Mouse (Mus musculus): ENCODE results near the gene Mmrn2.
A peak's percentile ranks its signal among the peaks of the same experiment; 100 is the strongest.

The Mmrn2 gene

DNA sequence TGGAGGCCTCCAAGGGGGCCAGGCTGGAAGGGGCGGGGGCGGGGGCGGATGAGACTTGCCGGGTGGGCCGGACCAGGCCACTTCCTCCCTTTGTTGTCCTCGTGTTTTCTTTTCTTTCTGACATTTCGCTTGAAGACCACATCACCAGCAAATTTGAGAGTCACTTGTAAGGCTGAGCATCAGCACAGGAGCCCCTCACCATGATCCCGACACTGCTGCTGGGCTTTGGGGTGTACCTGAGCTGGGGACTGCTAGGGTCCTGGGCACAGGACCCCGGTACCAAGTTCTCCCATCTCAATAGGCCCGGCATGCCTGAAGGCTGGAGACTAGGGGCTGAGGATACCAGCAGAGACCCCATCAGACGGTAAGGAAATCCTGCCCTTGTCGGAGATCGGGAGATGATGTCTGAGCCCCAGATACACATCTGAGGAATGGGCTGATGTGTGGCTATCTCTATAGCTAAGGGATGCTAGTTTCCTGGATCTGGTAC is at the start of gene Mmrn2:
TSS of gene Mmrn2 (plus strand) at position 51 of the 490 bp plus-strand sequence.
- no peak for DNase-seq (ENCODE audit: low spot score)

DNA sequence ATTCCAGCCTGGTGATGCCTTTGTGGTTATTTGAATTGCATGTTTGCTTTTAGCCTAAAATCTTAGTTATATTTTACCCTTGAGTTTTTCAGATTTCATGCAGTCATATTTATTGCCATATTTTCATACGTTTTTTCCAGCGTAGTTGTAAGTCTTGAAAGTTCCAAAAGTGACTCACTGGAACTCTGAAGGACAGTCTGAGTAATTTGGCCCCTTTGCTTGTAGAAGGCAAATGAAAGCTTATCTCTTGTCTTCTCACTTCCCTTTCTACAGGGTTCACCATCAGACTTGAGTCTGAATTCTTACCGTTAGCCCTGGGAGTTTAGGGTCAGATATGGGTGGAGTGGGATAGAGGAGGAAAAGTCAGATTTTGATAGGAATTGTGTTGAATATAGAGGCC is 48.7 kb upstream of the Mmrn2 start:
- no peak for DNase-seq (ENCODE audit: low spot score)

DNA sequence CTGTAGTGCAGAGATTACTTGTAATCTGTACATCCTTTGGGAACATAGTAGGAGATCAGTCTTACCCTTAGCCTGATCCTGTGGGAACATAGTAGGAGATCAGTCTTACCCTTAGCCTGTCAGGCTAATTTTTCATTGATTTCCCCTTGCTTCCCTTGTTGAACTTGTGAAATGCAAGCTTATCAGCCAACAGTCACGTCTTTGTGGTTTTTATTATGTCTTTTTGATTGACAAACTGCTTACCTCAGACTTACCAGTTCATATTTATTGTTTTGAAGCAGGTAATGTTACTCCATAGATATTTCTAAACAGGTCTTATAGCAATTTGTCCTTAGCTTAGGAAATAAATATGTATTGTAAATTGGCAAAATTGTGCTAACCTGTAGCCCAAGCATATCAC is 47.6 kb upstream of the Mmrn2 start:
- no peak for DNase-seq (ENCODE audit: low spot score)

DNA sequence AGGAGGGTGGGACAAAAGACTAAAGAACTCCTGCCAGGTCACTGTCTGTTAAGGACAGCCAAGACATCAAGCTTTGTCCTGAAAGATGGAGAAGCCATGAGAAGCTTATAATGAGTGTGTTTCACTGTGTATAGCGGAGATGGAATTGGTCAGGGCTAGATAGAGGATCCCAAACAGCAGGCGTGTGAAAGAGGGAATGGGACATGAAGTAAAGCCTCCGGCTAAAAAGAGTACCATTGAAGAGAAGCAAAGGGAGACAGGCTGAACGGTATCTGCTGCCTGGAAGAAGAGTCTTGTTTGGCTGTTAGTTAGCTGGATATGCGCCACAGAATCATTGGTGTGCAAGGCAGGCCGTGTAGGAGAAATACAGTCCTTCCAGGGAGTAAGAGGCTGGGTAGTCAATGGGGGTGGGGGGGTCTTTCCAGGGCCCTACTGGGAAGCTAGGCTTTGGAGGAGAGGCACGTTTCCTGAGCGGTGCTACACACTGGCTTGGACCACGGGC is 44.6 kb upstream of the Mmrn2 start:
- DNase-seq (ENCODE audit: low spot score): no peak

DNA sequence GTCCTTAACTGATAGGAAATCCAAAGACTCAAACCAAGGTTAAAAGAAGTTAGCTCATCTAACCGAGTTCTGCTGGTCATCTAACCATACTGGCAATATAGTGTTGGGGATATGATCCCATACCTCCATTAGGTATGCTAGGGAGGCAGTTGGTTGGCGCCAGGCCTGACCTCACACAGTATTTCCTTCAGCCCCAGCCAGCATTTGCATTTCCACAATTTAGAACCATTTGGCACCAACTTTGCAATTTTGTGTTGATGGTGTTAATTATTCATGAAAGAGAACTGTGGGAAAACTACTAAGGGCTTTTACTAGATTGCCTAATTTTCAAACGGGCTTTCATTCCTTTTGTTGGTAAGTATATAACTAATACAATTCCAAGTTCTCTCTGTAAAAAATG is 43.4 kb upstream of the Mmrn2 start:
- no peak for DNase-seq (ENCODE audit: low spot score)

DNA sequence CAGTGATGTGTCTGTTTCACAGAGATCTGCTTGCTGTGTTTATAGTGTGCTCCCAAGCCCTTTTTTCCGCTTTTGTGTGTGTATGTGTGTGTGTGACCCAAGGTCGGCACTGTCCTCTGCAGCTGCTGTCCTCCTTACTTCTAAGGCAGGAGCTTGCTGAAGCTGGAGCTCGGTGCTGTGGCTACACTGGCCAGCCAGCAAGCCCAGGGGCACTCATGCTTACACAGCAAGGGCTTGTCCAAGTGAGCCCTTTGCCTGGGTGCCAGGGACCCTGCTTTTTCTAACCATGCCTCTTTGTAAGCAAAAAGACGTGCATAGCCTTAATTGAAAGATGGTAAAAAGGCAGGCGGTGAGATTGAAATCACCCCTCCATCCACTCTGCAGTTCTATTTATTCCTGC is 42.8 kb upstream of the Mmrn2 start:
- no peak for DNase-seq (ENCODE audit: low spot score)

DNA sequence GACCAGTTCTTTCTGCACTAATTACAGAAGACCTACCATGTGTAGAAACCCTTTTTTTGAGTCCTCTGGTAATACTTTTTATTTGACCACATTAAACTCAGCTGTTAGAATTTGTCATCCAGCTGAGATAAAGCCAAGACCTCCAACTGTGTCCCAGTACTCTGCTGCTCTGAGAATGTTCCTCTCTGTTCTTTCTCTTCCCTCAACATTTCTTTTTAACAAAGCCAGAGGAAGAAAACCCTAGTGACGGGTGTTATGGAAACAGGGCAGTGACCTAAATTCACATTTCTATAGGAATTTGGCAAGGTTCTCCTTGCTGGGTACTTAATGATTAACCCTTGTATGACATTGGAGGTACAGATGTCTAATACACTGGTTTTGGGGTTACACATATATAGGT is 35.8 kb upstream of the Mmrn2 start:
- no peak for DNase-seq (ENCODE audit: low spot score)

DNA sequence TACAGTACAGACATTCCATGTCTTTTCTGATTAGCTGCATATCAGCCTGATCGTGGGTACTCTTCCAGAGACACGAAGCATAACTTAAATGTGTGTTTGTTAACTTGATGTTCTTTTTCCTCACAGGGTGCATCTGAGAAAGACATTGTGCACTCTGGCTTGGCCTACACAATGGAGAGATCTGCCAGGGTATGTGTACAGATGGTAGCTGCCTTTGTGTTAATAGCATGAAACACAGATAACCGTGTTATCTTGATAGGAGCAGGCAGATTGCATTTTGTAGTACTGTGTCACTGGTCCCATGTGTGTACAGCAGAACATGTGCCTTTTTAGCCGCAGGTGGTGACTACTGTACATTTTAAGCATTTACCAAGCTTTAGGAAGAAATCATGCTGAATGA is 33.3 kb upstream of the Mmrn2 start:
- DNase-seq (ENCODE audit: low spot score): no peak

DNA sequence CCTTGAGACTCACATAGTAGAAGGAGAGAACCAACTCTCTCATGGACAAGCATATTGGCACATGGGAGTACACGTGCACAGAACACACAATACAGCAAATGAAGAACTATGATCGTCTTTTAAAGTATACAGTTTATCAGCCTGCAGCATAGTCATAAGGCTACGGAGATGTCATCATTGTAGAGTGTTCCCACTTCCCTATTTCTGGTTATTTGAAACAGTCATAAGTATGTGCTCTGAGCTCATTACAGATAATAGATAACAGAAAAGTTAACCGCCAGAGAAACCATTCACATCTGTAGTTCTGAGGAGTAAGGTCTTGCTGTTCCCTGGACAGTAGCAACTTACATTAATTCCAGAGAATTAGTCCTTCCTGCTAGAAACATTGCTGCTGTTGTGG is 32.2 kb upstream of the Mmrn2 start:
- no peak for DNase-seq (ENCODE audit: low spot score)

DNA sequence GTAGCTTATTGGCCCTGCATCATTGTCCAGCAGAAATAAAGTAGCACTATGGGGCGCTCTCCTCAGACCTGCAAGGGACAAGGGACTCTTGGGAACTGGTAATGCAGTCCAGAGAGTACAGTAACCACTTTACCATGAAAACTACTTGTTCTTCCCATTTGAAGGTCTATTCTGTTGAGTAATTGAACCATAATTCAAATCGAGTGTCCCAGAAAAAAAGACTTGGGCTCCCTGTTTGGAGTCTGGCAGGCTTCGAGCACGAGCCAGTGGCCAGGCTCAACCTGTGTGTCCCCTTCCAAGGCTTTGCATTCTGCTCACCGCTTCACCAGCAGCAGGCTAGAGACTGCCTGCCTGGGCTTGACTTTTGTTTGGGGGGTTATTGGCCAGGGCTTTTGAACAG is 30.9 kb upstream of the Mmrn2 start:
- DNase-seq (ENCODE audit: low spot score): peak; percentile 13

DNA sequence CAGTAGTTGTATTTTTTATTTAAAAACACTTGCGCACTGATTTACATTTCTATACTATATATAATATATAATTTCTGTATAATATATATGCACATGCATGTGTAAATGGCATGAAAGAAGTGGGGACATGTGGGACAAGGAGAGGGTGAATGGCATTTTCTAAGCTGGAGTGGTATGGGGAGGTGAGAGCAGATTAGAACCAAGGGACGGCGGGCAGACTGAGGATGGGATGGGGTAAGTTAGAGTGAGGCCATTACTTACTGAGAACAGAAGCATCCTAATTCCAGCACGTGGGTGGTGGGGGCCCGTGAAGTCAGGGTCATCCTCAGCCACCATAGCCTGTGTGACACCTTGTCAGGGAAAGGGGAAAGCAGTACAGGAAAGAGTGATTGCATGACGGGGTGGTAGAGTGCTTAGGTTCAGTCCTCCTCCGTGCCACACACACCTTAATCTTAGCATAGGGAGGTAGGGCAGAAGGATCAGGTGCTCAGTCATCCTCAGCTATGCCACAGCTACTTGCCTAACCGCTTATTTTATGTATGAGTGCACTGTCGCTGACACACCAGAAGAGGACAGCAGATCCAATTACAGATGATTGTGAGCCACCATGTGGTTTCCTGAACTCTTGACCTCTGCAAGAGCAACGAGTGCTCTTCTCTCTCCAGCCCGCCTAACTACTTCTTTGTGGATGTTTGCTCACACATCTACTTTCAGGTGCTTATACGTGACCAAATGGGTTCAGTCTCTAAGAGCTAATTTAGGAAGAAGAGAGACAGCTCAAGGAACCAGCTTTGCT is 29.3 kb upstream of the Mmrn2 start:
- peak; percentile 31 for DNase-seq (ENCODE audit: low spot score)

DNA sequence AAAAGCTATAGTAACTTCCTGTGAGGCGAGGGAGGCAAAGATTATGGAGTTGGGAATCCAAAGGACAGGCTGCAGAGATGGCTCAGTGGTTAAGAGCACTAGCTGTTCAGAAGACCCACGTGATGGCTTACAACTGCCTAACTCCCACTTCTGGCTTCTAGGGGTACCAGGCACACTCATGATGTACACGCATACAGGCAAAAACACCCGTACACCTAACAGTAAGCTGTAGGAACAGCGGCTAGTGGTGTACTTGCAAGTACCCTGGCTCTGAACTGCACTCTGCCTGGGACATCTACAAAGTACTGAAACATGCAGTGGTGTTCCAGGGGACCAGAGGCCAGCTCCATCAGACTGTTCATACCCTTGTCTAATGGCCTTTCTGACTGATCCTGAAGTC is 28.2 kb upstream of the Mmrn2 start:
- DNase-seq (ENCODE audit: low spot score): peak; percentile 31

DNA sequence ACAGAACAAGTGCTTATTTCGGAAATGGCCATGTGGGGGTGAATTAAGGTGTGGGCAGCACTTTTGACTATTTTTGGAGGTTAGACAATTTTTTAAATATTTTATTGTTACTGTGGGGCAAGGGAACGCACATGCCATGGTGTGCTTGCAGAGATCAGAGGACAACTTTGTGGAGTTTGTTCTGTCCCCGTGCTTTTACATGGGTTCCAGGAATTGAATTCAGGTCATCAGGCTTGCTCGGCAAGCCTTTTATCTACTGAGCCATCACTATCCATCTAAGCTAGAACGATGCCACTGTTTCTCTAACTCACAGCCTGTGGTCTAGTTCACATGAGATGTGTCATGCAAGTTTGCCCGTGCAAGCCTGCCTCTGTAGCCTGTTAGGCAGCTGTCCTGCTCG is 27.0 kb upstream of the Mmrn2 start:
- DNase-seq (ENCODE audit: low spot score): no peak

DNA sequence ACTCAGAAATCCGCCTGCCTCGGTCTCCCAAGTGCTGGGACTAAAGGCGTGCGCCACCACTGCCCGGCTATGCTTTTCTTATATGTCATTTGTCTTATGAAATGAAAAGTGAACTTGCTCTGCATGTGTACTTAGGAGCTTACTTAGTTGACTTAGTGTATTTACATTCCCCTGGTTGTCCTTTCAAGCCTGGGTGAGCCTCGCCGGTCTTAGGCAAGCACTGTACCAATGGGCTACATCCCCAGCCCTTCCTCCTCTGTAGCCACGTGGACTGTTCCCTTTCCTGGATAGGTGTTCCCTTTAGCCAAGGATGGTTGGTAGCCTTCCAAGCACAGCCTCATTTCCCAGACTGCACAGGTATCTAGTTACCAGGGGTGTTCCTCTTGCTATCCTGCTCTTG is 26.3 kb upstream of the Mmrn2 start:
- no peak for DNase-seq (ENCODE audit: low spot score)

DNA sequence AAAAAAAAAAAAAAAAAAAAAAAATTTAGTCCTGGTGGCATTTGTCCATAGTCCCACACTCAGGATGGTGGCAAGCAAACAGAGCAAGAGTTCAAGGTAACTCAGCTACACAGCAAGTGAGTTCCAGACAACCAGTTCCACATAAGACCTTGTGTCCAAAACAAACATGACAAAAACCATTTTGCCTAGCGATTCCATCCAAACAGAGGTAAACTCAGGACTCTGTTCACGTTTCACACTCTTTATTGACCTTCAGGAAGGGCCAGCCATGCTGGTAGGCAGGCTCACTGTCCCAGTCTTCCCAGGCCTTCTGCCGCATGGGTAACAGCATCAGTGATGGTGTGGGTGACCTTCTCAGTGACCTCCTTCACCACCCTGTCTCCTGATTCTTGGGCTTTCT is 23.6 kb upstream of the Mmrn2 start:
- no peak for DNase-seq (ENCODE audit: low spot score)

DNA sequence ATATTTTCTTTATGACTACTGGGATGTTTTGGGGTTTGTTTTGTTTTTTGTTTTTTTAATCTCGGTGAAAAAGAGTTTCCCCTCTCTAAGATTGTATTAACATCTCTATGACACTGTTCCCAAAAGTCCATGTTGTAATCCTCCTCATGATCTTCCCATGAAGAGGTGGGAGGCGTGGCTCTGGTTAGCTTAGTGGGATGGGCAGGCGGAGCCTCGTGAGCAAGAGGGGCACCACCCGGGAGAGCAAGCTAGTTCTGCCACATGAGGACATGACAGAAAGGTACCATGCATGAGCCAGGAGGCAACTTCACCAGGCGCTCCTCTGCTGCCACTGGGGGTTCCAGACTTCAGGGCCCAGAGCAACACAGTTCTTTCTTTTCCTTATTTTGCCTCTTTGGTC is 22.7 kb upstream of the Mmrn2 start:
- no peak for DNase-seq (ENCODE audit: low spot score)

DNA sequence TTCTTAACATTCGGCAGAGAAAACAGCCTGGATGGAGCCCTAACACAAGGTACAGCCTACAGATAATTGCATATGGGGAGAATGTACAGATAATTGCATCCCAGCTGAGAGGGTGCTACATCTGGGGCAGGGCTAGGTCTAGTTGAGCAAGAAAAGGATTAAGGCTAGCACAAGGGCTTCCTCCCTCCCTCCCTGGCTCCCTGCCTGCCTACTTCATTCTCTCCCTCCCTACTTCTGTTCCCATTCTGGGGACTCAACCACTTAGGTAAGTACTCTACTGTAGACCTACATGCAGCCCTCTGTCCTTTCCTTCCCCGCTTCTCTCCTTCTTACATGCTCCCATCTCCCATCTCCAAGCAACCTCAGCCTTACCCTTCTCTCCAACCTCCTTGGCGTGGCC is 21.9 kb upstream of the Mmrn2 start:
- no peak for DNase-seq (ENCODE audit: low spot score)

DNA sequence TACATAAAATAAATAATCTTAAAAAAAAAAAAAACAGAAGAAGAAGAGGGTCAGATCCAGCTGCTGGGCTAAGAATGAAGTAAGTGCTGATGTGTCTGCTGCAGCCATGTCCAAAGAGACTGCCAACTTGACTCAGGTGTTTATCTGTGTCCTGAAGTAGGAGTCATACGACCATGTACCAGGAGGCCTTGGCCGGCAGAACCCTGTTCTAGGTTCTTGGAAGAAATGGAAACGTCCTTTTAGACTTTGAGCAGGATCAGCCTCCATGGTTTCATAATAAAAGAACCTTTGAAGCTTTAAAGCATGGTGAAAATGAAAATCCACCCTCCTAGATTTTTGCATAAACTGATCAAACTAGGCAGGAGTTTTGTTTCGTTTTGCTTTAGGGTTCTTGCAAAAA is 20.8 kb upstream of the Mmrn2 start:
- DNase-seq (ENCODE audit: low spot score): no peak

DNA sequence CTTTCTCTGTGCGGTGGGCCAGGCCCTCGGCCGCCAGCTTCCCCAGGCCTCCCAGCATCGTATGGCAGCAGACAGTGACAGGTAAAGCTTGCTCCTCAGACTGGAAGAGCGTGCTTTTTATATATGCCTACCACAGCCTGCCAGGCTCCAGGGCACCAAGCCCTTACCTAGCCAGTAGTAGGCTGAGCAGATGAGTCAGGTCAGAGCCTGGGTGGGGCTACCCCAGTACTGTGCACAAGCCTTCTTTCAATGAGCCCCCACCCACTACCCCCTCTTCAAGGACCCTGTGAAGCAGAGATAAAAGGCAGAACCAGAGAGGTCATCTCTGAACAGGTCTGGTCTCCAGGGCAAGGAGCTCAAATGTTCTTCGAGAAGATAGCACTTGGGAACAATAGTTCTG is 20.0 kb upstream of the Mmrn2 start, which contains the start of gene Fam25c:
TSS of gene Fam25c (minus strand) at position 133 of the 400 bp plus-strand sequence.
- no peak for DNase-seq (ENCODE audit: low spot score)

DNA sequence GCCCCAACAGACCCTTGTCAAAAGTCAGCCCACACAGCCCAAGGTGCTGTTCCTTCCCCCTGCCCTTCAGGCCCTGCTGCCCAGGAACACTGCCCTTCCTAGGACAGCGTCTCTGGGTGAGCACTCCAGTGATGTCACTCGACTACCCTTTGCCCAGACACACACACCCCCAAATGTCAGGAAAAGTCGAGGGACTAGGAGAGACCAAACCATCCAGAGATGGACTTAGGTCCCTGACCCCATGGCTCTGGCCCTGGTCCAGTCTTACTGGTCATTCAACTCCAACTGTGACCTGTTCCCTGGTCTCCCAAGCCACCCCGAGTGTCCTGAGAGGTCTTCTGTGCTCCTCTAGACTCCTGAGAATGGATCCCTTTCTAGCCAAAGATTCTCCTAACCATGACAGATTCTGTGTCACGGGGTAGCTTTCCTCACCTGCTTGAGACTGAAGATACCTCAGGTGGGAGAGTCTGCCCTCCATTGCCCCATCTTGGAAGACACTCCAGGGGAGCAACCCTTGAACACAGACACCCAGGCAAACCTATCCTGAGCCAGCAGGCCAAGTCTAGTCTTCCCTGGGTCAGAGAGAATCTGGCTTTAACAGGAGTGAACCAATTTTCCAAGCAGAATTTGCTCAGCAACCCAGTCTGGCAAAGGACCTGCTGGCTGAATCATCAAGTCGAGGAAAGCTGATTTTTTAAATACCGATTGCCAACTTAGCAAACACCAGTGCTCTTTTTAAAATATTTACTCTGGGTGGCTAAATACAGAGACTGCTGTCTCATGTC is 17.4 kb upstream of the Mmrn2 start:
- DNase-seq (ENCODE audit: low spot score): no peak

DNA sequence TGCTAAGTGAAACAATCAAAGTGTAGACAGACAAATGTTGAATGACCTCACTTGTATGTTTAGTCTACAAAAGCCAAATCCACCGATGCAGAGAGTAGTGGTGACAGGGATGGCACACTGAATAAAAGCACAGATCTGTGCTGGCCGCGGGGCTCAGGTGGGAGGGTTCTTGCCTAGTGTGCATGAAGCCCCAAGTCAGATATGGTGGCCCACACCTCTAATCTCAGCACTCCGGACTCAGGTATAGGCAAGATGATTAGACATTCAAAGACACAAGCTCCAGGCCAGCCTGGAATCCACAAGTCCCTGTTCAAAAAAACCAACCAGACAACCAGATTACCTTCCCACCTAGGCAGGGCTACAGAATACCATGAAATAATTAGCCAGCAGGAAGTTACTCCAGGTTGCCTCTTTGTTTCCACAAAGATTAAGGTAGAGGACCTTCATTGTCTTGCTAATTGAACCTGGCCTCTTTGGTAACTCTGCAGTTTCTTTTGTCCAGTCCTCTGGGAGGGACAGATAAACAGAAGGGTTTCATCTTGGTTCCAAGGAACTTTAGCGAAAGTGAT is 15.5 kb upstream of the Mmrn2 start:
- DNase-seq (ENCODE audit: low spot score): no peak

DNA sequence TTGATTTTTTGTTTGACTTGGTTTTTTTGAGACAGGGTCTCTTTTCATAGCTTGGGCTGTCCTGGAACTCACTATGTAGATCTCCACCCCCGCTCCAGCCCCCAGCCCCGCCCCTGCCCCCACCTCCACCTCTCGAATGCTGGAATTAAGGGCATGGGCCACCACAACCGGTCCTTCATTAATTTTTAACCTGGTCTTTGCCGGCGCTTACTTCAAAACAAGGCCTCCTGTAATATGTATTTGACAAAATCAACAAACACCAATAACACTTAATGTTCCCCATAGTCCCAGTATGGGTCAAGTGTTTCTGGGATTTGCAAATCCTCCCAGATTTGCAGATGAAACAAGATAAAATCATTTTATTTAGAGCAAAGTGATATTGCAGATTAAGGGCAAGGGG is 15.0 kb upstream of the Mmrn2 start:
- DNase-seq (ENCODE audit: low spot score): no peak

DNA sequence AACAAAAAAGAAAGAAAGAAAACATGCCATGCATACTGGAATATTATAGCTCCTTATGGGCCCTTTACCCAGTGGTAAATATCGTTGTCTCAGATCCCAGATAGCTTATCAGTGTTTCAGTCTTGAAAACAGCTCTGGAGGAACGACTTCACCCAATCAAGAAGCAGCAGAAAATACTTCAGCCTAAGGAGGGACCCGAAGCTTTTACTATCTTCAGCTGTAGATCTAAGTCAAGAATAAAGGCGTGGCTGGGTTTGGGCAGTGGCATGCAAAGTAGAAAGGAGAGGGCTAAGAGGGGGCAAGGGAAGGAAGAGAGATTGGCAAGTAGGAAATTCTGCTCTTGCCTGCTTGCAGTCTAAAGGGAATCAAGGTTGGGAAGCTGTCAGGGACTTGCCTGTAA is 13.1 kb upstream of the Mmrn2 start:
- no peak for DNase-seq (ENCODE audit: low spot score)
